Mouse (Mus musculus): ENCODE measurements around the gene 1600014C10Rik.

1600014C10Rik gene

GRCm38 (mm10) chr7:38184418-38184745, 1.4 kb downstream of the 1600014C10Rik start:
- no peak for DNase-seq

GRCm38 (mm10) chr7:38184786-38185185, 1.8 kb downstream of the 1600014C10Rik start:
- DNase-seq: no peak

- no peak for DNase-seq
These were observed 3.8 kb downstream of the 1600014C10Rik start for GRCm38 (mm10) chr7:38186861-38187260.

- no peak for DNase-seq
These were observed 4.8 kb downstream of the 1600014C10Rik start for GRCm38 (mm10) chr7:38187796-38188195.

- no peak for DNase-seq
These were observed 5.5 kb downstream of the 1600014C10Rik start for GRCm38 (mm10) chr7:38188281-38189075.

GRCm38 (mm10) chr7:38189136-38189982, 6.3 kb downstream of the 1600014C10Rik start:
- peak; percentile 28 to 40 for DNase-seq

- DNase-seq: no peak
These were observed 7.2 kb downstream of the 1600014C10Rik start for GRCm38 (mm10) chr7:38190056-38190835.

- DNase-seq: no peak
These were observed 8.1 kb downstream of the 1600014C10Rik start for GRCm38 (mm10) chr7:38191146-38191545.

GRCm38 (mm10) chr7:38191571-38191970, 8.6 kb downstream of the 1600014C10Rik start:
- DNase-seq: no peak

- DNase-seq: no peak
These were observed 17.0 kb downstream of the 1600014C10Rik start for GRCm38 (mm10) chr7:38199907-38200605.

- peak; percentile 72 to 88 for DNase-seq
These were observed 17.7 kb downstream of the 1600014C10Rik start for GRCm38 (mm10) chr7:38200606-38201289.

- no peak for DNase-seq
These were observed 18.3 kb downstream of the 1600014C10Rik start for GRCm38 (mm10) chr7:38201290-38201658.

GRCm38 (mm10) chr7:38204314-38204713, 21.3 kb downstream of the 1600014C10Rik start:
- DNase-seq: no peak

GRCm38 (mm10) chr7:38205801-38206200, 22.8 kb downstream of the 1600014C10Rik start:
- no peak for DNase-seq

- no peak for DNase-seq
These were observed 23.5 kb downstream of the 1600014C10Rik start for GRCm38 (mm10) chr7:38206564-38206963.

GRCm38 (mm10) chr7:38208969-38209368, 26.0 kb downstream of the 1600014C10Rik start:
- no peak for DNase-seq

- no peak for DNase-seq
These were observed 26.6 kb downstream of the 1600014C10Rik start for GRCm38 (mm10) chr7:38209478-38210152.

GRCm38 (mm10) chr7:38212651-38213062, 29.6 kb downstream of the 1600014C10Rik start:
- DNase-seq: no peak

- DNase-seq: no peak
These were observed 31.6 kb downstream of the 1600014C10Rik start for GRCm38 (mm10) chr7:38214473-38215214.

- no peak for DNase-seq
These were observed 32.3 kb downstream of the 1600014C10Rik start for GRCm38 (mm10) chr7:38215281-38215680.
